Mouse (Mus musculus) kidney, embryonic 14.5 days (tissue): ENCODE results near the gene Satb2. TPM values are rescaled to one million over a fixed set of nuclear protein-coding genes. Genes with fewer than 3 reads are reported as not detected.

Experiments
- ATAC-seq: fragments of 200-750 bp; cut with Nextera tagmentation; 2 replicates; pipeline ENCODE4 v1.8.0; 2017; ENCODE audit warnings: moderate number of reproducible peaks, mild to moderate bottlenecking, moderate TSS enrichment, moderate library complexity; ENCODE audit not compliant: low FRiP score, low TSS enrichment
- H3K27ac ChIP-seq: fragments of 300-500 bp; sonication (generic); 2 replicates; pipeline ENCODE4 v1.5.1; 2014; ENCODE audit warnings: low read depth, mild to moderate bottlenecking, low read length, moderate library complexity, mixed read lengths
- H3K27me3 ChIP-seq: fragments of 300-500 bp; sonication (generic); 2 replicates; pipeline ENCODE4 v1.6.1; 2014; ENCODE audit warnings: mild to moderate bottlenecking, low read length; ENCODE audit not compliant: control insufficient read depth, insufficient read depth
- H3K36me3 ChIP-seq: fragments of 300-500 bp; sonication (generic); 2 replicates; pipeline ENCODE4 v1.6.1; 2014; ENCODE audit warnings: low read length, mixed read lengths; ENCODE audit not compliant: control insufficient read depth, insufficient read depth
- H3K4me1 ChIP-seq: fragments of 300-500 bp; sonication (generic); 2 replicates; pipeline ENCODE4 v1.6.1; 2014; ENCODE audit warnings: low read length, mixed read lengths; ENCODE audit not compliant: control insufficient read depth, insufficient read depth
- H3K4me2 ChIP-seq: fragments of 300-500 bp; sonication (generic); replicated peaks from 2 replicates; pipeline ENCODE4 v1.6.1; 2014; ENCODE audit warnings: low read depth, mild to moderate bottlenecking, low read length
- H3K4me3 ChIP-seq: fragments of 300-500 bp; sonication (generic); 2 replicates; pipeline ENCODE4 v1.5.1; 2014; ENCODE audit warnings: mild to moderate bottlenecking, low read length
- H3K9ac ChIP-seq: fragments of 300-500 bp; sonication (generic); 2 replicates; pipeline ENCODE4 v1.6.1; 2014; ENCODE audit warnings: low read depth, mild to moderate bottlenecking, low read length, moderate library complexity
- H3K9me3 ChIP-seq: fragments of 300-500 bp; sonication (generic); 2 replicates; pipeline ENCODE4 v1.6.1; 2016; ENCODE audit warnings: low read length; ENCODE audit not compliant: control insufficient read depth
- WGBS: fragments of 180-500 bp; shearing (Covaris S2); extraction: QIAGEN DNeasy Blood & Tissue Kit; methylation state at CpG from one replicate; pipeline ENCODE4 v1.1.7; 2014; 5-methylcytosine and 5-hydroxymethylcytosine counted together
- polyA plus RNA-seq: library from polyadenylated mRNA; unstranded; fragments of >200 nt; fragmentation: Nextera tagmentation; extraction: Ambion mirVana; gene quantifications from 2 replicates; pipeline ENCODE4 v1.2.1, GENCODE M21; 2014

Satb2 gene
- polyA plus RNA-seq, 1 experiment from 2014 or later = 2.0 TPM

DNA sequence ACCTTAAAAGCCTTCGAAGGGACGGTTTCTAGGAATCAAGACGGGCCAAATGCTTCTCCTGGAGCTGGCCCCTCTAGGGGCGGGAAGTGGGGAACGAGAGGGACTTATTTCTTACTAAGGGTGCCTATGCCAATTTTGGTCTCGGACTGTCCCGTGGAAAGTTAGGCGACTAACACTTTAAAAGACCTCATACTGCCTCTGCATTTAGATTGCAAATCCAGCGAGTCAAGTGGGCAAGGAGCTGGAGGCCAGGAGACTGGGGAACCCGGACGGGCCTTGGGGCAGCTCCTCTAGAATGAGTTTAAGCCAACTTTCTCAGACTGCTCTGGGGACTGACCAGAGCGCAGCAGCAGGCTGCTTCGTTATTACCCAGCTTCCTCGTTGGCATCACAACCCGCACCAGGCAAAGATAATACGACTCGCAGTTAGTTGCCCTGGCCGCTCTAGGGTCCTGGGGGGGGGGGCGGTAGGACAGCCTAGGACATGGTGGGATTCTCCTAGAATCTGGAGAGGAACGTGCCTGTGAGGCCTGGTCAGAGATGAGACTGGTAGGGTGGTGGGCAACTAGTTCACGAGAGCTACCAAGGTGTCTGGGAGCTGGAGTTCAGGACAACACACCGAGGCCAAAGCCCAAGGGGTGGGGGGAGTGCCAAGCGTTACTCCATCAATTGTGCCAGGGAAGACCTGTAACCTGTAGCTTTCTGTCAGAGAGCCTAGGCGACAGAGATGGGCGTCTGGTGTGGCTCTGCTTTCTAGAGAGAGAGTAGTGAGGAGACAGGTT lies 2.2 kb downstream of the Satb2 start:
- 1% methylated on average over 25 of the region's 25 CpGs for WGBS
- Histone ChIP-seq H3K4me3 (peak overlapping the region; percentile 17; the same call in 1 of the 2 replicates), H3K4me1 (0 out of 2 replicates have a peak, but pooled peaks cover 3% of the 10 kb centered on the region), H3K9me3 (no peaks in the 10 kb centered on the region), H3K27me3 (peaks cover 52% of the 10 kb centered on the region), H3K9ac (no peak overlapping the region), H3K36me3 (no peaks in the 10 kb centered on the region), H3K4me2 (no peak overlapping the region), H3K27ac (no peak overlapping the region)
- no peak for ATAC-seq

DNA sequence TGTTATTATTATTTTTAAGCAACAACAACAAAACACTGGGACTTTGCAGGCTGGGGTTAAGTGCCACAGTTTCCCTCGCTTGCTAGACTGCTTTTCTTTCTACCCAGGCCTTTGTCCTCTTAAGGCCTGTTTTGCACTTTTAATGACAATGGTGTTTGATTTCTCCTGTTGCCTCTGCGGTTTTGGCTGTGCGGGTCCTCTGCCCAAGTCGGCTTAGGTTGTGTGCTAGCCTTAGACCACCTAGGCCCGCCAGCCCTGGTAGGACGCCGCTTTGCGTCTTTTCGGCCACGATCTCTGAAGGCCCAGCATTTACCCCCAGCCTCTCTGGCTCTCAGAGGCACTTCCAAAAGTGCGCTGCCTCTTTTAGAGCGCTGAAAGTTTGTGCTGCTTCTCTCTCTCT lies 2.9 kb downstream of the Satb2 start:
- no peak overlapping the region for H3K4me3 ChIP-seq
- H3K9me3 ChIP-seq = no peaks in the 10 kb centered on the region
- no peak overlapping the region for H3K4me2 ChIP-seq

DNA sequence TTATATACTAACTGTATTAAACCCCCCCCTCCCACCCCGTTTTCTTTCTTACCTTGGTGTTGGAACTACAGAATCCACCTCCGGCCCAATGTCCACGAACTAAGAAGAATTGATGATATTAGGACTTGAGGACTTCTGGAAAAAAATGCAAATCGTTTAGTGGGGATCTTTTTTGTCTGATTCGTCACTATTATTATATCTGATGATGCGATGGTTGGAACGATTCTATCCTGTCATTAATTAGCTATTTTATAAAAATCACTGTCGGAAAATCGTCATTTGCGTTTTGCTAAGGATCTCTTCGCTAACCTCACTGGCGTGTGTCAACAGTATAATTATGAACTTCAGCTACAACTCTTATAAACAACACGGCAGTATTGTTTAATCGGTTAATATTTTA lies 4.3 kb downstream of the Satb2 start:
- 6% methylated on average over 14 of the region's 14 CpGs for WGBS
- Histone ChIP-seq H3K36me3 (no peaks in the 10 kb centered on the region), H3K27me3 (peaks cover 48% of the 10 kb centered on the region), H3K4me1 (peaks cover 13% of the 10 kb centered on the region; the same call in 1 of the 2 replicates), H3K4me3 (no peak overlapping the region), H3K4me2 (no peak overlapping the region), H3K9me3 (no peaks in the 10 kb centered on the region), H3K9ac (no peak overlapping the region), H3K27ac (no peak overlapping the region)
- no peak for ATAC-seq

More for the DNA sequence above, 2.9 kb downstream of the Satb2 start:
- H3K27me3 ChIP-seq = peaks cover 52% of the 10 kb centered on the region
- H3K4me1 ChIP-seq = 0 out of 2 replicates have a peak, but pooled peaks cover 3% of the 10 kb centered on the region
- ATAC-seq = no peak
- WGBS = 2% methylated on average over 12 of the region's 12 CpGs
- H3K27ac ChIP-seq = no peak overlapping the region
- H3K36me3 ChIP-seq = no peaks in the 10 kb centered on the region
- no peak overlapping the region for H3K9ac ChIP-seq

DNA sequence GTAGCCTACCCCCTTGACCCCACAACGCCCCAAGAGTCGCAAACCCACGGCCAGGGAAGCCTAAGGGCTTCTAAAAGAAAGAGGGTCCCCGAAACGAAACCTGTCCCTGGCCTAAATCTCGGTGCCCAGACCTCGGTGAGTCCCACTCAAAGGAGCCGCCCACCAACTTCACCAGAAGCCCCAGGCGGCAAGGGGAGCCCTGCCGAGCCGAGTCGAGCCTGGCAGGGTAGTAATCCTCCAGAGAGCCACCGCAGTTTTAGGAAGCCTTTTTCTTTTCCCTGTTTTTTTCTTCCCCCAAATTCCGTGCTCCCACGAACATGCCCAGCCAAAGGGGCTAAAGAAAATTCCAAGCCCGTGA lies 4.9 kb downstream of the Satb2 start:
- no peak for ATAC-seq
- no peaks in the 10 kb centered on the region for H3K36me3 ChIP-seq
- WGBS = 0% methylated on average over 16 of the region's 16 CpGs
- H3K9ac ChIP-seq = peak overlapping the region; percentile 62; the same call in 1 of the 2 replicates
- peaks cover 13% of the 10 kb centered on the region; the same call in 1 of the 2 replicates for H3K4me1 ChIP-seq
- peaks cover 54% of the 10 kb centered on the region for H3K27me3 ChIP-seq
- H3K4me2 ChIP-seq = peak overlapping the region; percentile 87
- H3K9me3 ChIP-seq = no peaks in the 10 kb centered on the region
- H3K27ac ChIP-seq = no peak overlapping the region
- H3K4me3 ChIP-seq = peak overlapping the region; percentile 70

DNA sequence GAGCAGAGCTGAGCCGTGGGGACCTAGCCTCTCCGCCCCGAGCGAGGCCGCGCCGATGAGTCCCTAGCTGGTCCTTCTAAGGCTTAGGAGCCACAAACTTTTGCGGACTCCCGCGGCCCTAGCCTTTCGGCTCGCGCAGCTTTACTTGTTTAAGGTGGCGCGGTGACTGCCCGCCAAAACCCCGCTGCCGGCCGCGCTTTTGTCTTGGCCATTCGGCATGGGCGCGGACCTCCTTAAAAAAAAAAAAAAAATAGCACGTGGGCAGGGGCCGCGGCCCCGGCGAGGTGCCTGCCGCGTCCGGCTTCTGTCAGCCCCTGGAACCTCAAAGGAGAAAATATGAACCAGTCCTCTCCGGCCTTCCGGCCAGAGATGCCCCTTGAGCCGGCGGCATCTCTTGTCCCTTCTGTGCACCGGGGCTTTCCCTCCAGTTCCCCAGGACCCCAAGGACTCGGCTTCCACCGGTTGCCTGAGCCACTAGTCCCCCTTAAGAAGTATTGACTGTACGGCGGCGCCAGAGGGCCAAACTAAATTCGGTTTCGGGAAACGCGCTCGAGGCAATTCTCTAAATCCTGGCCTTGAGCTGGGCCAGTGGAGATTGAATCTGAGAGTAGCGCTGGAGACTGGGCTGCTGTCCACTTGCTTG lies 5.4 kb downstream of the Satb2 start:
- H3K36me3 ChIP-seq = no peaks in the 10 kb centered on the region
- H3K4me2 ChIP-seq = peak overlapping the region; percentile 87
- peak overlapping the region; percentile 73; the same call in 1 of the 2 replicates for H3K27ac ChIP-seq
- peak overlapping the region; percentile 70 for H3K4me3 ChIP-seq
- WGBS = under 1% methylated on average over 47 of the region's 47 CpGs
- H3K9ac ChIP-seq = peak overlapping the region; percentile 62
- H3K27me3 ChIP-seq = peaks cover 55% of the 10 kb centered on the region
- H3K4me1 ChIP-seq = peaks cover 13% of the 10 kb centered on the region; the same call in 1 of the 2 replicates
- peak; percentile 69 for ATAC-seq
- no peaks in the 10 kb centered on the region for H3K9me3 ChIP-seq

DNA sequence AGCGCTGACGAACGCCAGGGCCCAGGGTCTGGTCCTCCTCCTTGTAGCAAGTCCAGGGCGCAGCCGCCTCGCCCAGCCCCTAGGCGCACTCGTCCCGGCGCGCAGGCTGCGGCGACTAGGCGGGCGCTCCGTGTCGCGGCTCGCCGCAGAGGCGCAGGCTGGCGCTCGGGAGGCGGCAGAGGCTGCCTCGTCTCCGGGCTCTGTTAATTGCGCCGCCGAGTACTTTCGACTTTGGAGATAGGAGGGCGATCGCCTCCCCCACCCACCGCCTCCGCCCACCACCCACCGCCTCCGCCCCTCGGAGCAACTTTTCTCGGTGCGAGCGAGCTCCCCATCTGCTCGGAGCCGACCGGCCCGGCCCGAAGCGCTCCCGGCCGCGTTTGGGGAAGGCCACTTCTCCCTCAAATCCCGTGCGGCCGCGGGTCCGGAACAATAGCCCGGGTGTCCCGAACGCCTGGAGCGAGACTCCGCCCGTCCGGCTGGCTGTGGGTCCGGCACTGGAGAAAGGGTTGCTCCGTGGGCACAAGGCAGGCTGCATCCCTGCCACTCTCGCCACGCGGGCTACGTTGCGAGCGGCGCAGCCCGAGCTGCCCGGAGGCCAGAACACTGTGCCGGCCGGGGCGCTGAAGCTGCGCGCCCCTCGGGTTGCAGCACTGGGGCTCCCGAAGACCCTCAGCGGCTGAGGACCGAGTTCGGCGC lies 6.0 kb downstream of the Satb2 start:
- H3K36me3 ChIP-seq = no peaks in the 10 kb centered on the region
- peak overlapping the region; percentile 87 for H3K4me2 ChIP-seq
- peak overlapping the region; percentile 62 for H3K9ac ChIP-seq
- H3K4me1 ChIP-seq = peaks cover 13% of the 10 kb centered on the region; the same call in 1 of the 2 replicates
- H3K27ac ChIP-seq = peak overlapping the region; percentile 73; the same call in 1 of the 2 replicates
- no peaks in the 10 kb centered on the region for H3K9me3 ChIP-seq
- ATAC-seq = peak; percentile 59
- peak overlapping the region; percentile 70 for H3K4me3 ChIP-seq
- 0% methylated on average over 70 of the region's 83 CpGs for WGBS
- H3K27me3 ChIP-seq = peaks cover 52% of the 10 kb centered on the region

DNA sequence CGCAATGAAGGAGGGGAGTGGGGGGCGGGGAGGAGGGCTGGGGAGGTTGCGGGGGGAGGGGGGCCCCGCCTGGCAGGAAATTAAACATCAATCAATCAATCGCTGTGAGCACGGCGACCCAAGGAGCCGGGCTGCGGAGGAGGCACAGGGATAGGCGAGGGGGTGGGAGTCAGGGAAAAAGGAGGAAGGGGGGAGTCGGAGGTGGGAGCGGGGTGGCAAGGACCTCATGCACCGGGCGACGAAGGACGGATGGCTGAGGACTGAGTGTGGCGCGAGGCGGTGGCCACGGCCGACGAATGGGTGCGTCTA lies 6.6 kb downstream of the Satb2 start:
- no peaks in the 10 kb centered on the region for H3K36me3 ChIP-seq
- H3K27ac ChIP-seq = peak overlapping the region; percentile 73; the same call in 1 of the 2 replicates
- peak overlapping the region; percentile 70 for H3K4me3 ChIP-seq
- H3K4me1 ChIP-seq = peaks cover 13% of the 10 kb centered on the region; the same call in 1 of the 2 replicates
- peak overlapping the region; percentile 87 for H3K4me2 ChIP-seq
- no peak; the same call in 1 of the 2 replicates for ATAC-seq
- no peaks in the 10 kb centered on the region for H3K9me3 ChIP-seq
- peak overlapping the region; percentile 62 for H3K9ac ChIP-seq
- peaks cover 47% of the 10 kb centered on the region for H3K27me3 ChIP-seq
- 2% methylated on average over 19 of the region's 23 CpGs for WGBS

DNA sequence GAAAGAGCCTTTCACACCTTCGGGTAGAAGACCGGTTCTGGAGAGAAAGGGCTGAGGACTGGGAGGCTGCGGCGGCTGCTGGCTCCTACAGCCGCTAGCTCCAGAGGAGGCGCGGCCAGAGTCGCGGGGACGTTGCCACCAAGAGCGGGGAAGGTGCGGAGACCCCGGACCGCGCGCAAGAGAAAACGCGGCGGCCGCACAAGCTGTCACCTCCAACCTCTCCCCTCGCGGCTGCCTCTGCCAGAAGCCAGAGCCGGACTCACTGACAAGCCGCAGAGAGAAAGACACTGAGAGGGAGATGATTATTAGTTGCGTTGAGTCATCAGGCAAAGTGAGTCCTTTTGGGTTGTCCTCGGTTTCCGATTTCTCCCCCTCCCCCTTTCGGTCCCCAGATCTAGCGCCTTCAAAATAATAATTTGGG lies 7.0 kb downstream of the Satb2 start:
- Histone ChIP-seq H3K4me2 (peak overlapping the region; percentile 87), H3K4me1 (peaks cover 13% of the 10 kb centered on the region; the same call in 1 of the 2 replicates), H3K9me3 (no peaks in the 10 kb centered on the region), H3K9ac (peak overlapping the region; percentile 62; the same call in 1 of the 2 replicates), H3K36me3 (no peaks in the 10 kb centered on the region), H3K4me3 (peak overlapping the region; percentile 70), H3K27ac (no peak overlapping the region), H3K27me3 (peaks cover 45% of the 10 kb centered on the region)
- 0 out of 2 replicates have a peak, but pooled peaks have one; percentile 21 for ATAC-seq
- 0% methylated on average over 29 of the region's 29 CpGs for WGBS
